Mouse (Mus musculus): ENCODE measurements around the gene Itga8.
A peak's percentile ranks its signal among the peaks of the same experiment; 100 is the strongest.

Gene Itga8

DNA sequence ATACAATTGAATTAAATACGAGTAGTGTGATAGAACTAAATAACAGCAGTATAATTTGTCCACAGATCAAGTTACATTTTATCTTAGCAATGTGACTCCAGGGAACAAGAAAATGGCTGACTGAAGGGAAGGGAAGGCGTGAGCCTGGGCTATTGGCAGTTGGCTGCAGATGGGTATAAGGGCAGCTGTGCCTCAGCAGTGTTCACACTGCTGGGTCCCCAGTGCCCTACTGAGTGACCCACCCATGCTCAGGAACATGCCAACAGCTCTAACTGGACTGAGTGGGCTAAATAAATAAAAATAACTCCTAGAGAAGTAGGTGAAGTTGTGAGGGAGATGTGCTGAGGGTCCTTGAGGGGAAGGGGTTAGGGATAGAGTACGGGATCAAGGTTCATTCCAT, 103.5 kb downstream of the Itga8 start:
- DNase-seq (ENCODE audit: low spot score): no peak

DNA sequence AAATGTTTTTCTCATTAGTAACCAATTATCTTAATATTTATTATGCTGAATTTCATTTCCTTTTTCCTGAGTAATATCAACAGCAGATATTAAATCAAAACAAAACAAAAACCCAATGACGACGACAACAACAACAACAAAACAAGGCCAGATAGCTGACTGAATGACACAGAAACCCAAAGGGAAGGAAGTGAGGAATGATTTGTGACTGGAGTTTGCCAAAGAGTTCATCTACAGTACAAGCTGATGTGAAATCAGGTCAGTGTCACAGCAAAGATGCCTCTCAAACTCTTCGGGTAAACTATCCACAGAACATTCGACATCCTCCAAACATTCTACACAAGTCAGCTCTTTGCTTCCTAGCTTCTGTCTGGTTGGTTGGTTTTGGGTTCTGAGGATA, 104.0 kb downstream of the Itga8 start:
- no peak for DNase-seq (ENCODE audit: low spot score)

DNA sequence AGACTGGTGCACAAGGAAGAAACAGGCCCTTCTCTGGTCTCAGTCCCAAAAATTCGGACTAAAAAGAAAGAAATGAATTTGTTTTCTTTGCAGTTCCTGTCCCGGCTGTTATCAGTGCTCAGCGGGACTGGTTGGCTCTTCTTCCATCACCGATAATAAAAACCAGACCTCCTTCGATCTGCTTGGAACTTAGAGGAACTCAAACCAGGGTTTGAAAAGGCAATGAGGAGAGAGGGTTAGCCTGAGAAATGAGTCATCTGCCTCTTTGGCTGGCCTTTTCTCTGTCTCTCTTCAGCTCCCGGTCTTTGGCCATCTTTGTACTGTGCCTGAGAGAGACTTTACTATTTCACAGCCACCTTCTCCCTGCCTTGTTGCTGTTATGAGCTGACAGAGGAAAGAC, 112.7 kb downstream of the Itga8 start:
- DNase-seq (ENCODE audit: low spot score): no peak

DNA sequence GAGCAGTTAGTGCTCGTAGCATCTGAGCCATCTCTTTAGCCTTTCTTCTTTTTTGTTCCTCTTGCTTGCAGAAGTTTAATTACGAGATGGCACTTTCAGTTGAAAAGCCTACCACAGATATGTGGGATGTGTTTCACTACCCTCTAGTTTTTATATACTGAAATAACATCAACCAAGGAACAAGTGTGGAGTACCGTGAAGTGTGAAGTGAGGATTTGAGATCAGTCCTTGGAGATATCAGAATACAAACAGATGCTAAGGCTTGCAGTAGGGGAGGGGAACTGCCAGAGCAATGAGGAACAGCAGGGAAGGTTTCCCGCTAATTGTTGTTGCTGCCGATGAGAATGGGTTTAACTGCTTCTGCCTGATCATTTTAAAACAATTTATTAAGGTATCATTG, 114.1 kb downstream of the Itga8 start:
- DNase-seq (ENCODE audit: low spot score): no peak

DNA sequence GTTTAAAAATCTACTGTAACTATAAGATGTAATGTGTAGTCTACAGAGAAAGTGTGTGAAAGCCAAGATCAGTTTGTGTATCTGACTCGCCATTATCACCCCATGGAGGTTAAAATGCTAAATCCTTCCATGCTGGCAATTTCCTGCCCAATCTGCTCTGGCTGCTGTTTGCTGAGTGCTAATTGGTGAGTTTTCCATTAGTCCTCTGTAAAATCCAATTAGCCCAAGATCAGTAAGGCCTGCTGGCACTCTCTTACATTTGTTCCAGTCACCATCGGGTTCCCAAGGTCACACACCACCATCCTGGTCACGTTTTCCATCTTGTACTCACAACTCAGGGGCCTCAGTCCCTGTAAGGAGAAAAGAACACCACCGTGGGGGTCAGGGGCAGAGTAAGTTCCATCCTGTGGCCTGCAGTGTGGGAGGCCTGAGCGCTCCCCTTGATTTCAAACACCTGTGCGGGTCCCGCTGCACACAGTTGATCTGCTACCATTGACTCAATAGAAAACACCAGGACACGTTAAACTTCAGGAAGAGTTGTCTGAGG, 119.2 kb downstream of the Itga8 start:
- DNase-seq (ENCODE audit: low spot score): no peak

DNA sequence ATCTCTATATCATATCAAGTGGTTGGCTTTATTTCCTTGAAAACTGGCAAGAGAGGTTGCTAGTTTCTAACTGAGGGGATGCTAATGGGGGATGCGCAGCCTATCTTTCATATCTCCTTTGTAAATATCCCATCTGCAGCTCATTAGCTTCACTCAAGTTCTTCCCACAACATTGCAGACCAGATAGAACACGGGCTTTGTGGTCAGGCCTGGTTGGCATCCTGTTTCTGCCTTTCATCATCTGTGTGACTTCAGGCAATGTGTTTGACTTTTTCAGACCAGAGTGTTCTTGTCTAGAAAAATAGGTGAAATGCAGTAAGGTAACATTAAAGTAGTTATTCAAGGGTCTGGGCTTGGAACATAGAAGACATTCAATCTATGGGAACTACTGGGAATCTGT, 121.1 kb downstream of the Itga8 start:
- no peak for DNase-seq (ENCODE audit: low spot score)

DNA sequence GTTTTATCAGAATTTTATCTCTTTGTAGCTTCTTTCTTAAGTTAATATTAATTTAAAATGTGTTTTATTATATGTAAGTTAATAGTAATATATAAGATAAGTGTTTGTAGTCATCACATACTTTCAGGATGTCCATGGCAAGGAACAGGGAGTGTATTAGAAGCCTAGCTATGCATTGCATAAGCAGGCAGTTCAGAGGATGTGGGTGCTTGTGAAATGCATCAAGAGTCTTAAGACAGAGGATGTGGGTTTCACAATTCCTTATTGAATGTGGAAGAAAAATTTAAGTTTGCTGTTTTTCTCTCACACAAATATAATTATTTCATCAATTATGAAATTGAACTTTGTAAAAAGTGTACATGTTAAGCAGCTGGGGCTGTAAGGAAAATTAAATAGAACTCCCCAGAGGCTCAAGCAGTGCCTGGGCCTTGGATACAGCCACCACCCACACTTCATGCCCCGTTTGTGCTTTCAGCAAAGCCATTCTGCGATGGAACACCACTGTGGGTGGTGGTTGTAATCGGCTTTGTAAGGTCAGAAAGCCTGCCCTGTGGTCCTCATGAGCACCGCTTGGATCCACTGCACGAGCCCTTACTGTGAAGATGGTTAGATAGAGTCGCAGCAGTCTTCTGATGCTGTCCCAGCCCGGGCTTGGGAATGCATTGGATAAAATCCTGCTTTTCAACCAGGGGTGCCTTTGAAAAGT, 126.8 kb downstream of the Itga8 start:
- no peak for DNase-seq (ENCODE audit: low spot score)

DNA sequence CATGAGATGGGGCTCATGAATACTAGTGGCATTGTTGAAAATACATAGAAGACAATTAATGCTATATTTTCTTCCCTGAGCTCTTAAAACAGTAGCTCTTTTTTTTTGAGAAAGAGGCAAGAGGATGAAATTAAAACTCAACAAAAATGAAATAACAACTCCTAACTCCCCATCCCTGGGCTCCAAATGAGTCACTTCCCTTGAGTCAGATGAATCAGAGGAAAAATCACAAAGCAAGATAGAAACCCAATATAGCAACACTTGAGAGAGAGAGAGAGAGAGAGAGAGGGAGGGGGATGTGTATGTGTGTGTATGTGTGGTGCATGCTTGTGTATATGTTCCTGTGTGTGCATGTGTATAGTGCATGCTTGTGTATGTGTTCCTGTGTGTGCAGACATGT, 131.5 kb downstream of the Itga8 start:
- no peak for DNase-seq (ENCODE audit: low spot score)

DNA sequence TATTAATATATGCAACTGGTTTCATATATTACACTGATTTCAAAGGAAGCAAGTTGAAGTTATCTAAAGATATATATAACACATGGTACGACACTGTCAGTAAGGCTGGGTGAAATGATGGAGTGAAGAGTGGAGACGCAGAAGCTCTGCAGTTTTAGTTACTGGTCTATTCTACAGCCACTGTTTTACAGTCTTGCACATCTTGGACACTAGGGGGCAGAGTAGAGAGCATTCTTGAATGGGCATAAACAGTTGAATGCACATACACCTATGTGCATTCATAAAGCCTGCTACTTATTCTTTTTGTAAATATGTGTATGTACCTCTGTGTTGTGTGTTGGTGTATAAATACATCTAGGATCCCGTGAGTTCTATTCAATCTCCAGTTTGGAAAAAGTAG, 141.2 kb downstream of the Itga8 start:
- peak; percentile 10 for DNase-seq (ENCODE audit: low spot score)

DNA sequence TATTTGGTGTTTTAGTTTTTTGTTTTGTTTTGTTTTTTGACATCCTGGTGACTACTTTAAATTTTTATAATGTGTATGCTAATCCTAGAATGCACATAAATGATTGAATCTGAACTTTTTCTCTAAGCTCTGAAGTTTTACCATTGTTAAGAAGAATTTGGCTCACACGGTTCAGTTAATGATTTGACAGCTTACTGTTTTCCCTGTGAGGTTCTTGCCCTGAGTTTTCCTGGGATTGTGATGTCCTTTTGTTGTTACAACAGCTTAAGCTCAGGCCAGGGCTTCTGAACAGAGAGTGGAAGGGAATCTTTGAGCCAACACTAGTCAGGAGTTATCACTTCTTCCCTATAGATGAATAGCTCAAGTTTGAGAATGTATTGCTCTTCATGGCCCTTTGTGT, 144.7 kb downstream of the Itga8 start:
- DNase-seq (ENCODE audit: low spot score): no peak

DNA sequence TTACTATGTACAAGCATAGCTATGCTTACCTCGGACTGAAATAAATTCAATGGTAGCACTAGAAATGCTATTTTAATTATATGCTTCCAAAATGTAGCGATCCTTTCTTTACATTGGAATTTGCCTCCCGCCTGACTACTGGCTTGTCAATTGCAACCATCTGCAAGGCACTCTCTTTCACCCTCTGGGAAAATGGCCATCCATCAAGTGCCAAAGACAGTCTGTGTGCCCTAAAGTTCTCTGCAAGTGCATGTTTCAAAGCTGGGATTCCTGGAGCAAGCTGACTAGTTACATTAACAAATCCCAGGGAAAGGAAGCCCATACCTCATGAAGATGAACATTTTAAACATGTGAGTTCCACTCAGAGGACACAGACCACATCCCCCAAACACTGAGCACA, 145.3 kb downstream of the Itga8 start:
- peak; percentile 34 for DNase-seq (ENCODE audit: low spot score)

DNA sequence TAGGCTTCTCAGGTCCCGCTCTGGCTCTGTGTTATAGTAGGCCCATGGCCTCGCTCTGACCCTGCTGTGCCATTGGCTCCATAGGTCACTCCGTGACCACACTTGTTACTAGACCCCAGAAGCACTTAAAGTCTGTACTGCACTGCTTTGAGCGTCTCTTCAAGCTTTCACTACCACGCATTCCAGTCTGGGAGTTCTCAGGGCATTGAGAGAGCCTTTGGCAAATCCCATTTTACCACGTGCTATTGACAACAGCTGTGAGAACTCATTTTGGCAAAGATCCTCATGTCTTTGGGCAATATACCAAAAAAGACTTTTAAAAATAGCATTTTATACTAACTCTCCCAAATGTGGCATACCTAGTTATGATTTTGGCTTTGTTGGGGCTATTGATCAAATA, 147.0 kb downstream of the Itga8 start:
- peak; percentile 70 for DNase-seq (ENCODE audit: low spot score)

DNA sequence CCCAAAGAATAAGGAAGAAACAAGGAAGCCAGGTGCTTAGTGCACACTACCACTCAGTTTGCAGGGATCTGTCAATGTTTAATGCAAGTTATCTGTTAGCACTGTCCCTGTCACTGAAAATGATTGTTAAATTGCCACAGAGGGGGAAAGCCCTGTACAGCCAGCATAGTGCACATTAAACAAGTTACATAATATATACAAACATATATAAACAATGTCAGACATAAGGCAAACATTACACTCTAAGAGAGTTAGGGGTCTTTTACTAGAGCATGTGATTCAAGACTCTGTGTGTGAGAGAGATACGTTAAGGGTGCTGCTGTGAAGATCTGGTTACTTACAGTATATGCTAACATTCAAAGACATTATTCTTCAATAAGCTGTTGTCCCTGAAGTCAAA, 148.2 kb downstream of the Itga8 start:
- no peak for DNase-seq (ENCODE audit: low spot score)

DNA sequence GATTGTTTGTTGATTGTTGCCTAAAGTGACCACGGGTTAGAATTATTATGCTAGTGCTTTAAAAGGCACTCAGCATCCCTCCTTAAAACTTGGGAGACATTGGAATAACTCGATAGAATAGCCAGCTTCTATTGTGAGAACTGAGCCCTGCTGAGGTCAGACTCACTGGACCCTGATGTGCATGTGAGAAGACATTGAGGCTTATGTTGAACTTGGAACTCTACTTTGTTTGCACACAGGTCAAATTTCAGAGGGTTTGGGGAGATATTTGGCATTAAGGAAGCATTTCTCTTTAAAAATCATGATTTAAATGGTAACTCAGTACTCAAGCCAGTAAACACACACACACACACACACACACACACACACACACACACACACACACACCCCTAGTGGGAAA, 153.8 kb downstream of the Itga8 start:
- no peak for DNase-seq (ENCODE audit: low spot score)

DNA sequence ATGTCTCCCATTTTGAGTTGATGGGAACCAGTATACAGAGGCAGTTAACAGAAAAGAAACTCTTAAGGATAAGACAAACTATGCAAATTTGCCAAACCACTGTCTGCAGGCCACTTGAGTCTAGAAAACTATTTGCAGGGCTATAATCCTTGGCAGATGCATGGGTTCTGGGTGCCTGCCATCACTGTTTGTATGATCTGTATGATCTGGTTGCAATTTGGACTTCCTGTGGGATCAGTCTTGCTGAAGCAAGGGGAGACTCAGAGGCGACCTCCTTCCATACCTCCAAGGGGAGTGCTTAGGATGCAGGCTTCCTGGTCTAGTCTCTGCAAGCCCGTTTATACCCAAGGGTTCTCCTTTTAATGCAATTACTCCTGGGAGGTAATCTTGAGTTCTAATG, 155.1 kb downstream of the Itga8 start:
- DNase-seq (ENCODE audit: low spot score): peak; percentile 14

DNA sequence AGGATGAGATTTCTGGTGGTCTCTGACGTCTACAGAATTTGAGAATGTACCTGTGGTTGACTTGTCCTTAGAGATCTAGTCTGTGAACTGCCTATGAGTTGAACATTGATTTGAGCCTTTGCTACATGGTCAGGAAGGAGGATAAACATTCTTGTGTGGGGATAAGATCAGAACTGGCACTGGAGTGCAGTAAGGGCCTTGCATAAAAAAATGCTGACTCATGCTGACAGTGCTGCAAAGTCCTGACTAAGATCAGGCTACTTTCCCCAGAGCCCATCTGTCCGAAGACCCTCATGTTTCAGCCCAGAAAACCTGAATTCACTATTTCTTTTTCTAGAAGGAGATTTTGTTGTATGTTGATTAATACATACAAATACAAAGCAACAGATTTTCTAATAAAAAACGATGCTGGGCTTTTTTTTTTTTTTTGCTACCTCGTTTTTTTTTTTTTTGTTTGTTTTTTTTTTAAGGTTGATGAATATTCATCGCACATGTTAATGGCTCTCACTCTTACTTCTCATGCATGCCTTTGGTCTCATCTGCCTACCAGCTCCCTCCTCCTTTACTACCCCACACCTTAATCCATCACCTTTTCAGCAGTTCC, 162.9 kb downstream of the Itga8 start:
- DNase-seq (ENCODE audit: low spot score): no peak

DNA sequence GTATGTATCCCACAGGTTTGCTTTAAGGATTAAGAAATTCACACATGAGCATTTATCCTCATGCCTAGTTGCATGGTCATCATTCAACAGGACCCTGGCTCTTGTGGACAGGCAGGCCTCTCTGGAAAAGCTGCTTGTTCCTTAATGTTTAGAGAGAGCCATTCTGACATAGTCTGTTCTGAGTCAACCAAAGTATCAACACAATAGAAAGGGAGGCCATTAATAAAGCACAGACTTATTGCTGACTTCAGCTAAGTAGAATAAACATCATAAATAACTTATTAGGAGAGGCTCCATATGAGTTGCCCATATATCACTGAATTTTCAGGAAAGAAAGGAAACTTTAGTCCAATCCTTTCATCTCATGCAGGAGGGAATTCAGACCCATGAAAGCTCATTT, 175.1 kb downstream of the Itga8 start:
- DNase-seq (ENCODE audit: low spot score): no peak

DNA sequence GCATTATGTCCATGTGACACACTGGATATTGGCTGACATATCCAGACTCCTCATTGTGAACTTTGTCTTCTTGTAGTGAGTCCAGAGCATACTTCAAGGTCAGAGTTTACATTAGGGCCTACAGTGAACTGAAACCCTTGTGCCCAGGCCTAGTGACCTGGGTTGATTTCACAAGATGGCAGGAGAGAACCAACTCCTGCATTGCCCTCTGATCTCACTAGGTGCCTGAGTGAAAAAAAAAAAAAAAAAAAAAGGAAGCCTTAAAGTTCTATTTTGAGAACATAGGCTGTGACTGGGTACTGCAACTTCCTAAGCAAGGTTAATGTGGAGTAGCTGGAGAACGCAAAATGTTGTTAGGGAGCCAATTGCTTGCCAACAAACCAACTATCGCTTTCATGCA, 186.2 kb downstream of the Itga8 start:
- no peak for DNase-seq (ENCODE audit: low spot score)

DNA sequence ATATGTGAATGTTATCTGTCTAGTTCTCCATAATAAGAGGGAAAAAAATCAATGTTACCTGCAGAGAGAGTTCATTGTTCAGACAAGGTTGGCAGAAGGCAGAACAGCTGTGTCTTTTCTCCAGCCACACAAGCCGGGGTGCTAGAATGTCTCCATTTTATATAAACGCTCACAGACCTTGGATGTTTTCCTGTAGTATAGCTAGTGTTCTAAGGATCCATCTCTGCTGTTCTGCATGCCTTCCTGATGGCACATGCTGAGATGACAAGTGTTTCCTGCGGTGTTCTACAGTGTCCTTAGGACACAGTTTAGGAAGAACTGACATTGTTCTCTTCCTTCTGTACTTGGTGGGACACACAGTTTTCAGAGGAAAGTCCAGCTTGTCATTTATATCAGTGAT, 192.4 kb downstream of the Itga8 start:
- no peak for DNase-seq (ENCODE audit: low spot score)

DNA sequence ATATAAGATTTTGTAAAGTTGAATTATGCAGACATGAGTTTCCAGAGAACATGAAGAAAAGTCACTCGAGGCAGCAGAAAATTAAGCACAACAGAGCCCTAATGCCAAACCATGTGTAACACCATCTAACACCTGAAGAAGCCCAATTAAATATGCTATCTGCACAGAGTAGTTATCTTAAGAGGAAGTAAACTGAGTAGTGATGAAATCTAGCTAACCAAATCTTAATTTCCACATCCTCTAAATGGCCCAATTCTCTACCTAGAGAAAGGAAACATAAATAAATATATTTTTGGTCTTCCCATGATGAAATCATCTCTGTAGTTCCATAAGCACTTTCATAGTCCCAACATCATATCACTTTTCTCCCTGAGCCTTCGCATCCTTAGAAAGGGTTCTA, 193.4 kb downstream of the Itga8 start:
- DNase-seq (ENCODE audit: low spot score): no peak

DNA sequence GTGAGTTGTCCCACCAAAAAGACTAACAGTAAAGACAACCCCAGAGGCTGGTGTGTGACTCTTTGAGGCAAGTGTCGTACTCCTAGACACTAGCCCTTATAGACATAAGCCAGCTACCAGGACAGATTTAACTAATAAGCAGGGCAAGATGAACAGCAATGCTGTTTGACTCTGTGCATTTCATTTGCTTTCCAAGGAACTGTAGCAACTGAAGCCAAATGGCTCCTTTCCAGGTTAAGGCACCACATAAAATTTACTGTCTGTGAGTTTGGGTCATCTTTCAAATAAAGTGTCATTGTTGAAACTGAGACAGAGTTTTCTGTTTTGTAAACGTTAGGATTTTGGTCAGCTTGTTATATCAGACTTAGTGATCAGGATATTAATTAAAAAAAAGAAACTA, 194.5 kb downstream of the Itga8 start:
- DNase-seq (ENCODE audit: low spot score): peak; percentile 61

DNA sequence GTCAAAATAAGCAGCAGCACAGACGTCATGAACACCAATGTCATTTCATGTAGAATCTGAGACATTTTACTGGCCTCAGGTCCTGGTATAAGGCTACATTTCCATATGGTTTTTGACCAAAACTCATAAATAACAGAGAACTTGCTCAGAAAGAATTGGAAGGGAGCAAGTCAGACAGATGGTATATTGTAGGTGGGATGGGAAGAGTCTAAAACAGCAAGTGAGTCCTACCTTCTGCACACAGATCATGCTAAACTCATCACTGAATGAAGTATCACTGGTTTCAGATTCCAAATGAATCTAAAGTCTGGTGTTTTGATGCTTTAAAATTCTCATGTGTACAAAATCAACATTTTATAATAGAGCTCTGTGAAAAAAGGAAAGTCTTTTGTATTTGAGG, 198.5 kb downstream of the Itga8 start:
- no peak for DNase-seq (ENCODE audit: low spot score)

DNA sequence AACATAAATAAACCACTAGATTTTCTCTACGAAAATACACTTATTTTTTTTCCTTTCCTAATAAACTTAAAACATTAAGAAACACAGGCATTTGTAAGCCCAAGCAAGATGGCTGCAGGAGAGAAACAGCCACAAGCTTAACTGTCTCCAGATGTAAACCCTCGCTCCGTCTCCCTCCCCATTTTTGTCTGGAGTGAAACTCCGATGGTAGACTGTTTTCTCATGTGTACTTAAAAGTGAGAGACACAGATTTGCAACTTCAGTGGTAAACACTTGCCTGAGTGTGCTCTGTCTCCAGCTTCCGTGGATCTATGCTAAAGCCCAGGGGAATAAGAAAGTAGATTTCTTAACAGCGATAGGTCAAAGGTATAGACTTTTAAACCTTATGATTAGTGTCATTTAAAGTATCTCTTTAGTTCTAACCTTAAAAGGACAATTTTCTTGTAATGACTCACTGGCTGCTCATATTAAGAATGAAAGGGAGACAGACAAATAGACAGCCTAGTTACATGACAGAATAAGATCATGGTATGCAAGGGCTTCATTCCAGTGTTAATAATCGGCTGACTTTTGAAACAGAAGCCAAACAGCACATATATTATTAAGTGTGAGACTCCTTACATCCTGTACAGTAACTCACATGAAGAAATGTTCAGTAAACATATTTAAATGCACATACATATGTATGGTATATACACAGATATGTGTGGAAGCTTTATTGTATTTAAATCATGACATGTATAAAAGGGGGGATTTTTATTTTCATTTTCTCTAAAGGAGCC, 209.3 kb downstream of the Itga8 start:
- no peak for DNase-seq (ENCODE audit: low spot score)

Measured in adipocyte (in vitro differentiated cells).